Mouse (Mus musculus): ENCODE data around the gene S100a2. TPM values are rescaled to one million over a fixed set of nuclear protein-coding genes. Genes with fewer than 3 reads are reported as not detected.

The S100a2 gene
- 1 to 10 TPM in 1 of 3 experiments, not detected in 2; 2.6 TPM for polyA plus RNA-seq (2017; shearing (Covaris generic))

GRCm38 (mm10) chr3:90589947-90590346 lies at the start of gene S100a2:
TSS of gene S100a2 (plus strand) at chr3:90590247.
- no peak for ATAC-seq

- ATAC-seq = no peak
These were observed 49.1 kb upstream of the S100a2 start for GRCm38 (mm10) chr3:90540904-90541303.

- ATAC-seq = no peak
These were observed 40.2 kb upstream of the S100a2 start for GRCm38 (mm10) chr3:90549676-90550420.

- no peak for ATAC-seq
These were observed 39.6 kb upstream of the S100a2 start for GRCm38 (mm10) chr3:90550421-90550790.

GRCm38 (mm10) chr3:90552231-90552630 lies 37.8 kb upstream of the S100a2 start:
- ATAC-seq = no peak

DNA sequence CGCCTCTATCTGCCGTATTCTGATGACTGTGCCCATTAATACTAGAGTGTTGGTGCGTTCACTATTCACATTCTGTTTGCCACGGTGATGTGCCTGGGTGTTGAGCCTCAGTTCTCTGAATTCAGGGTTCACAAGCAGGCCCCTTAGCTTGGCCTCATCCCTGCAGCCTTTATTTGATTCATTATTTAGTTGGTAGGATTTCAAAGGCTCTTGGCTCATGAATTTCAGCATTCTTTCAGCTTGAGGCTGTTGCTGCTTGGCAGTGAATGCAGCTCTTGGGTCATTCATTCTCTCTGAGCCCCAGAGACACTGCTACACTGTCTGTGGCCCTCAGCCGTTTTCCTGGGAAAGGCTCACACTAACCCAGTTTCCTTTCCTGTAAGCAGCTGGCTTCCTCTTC lies 34.1 kb upstream of the S100a2 start:
- no peak for ATAC-seq

- ATAC-seq = no peak
These were observed 29.9 kb upstream of the S100a2 start, which contains the start of gene S100a3 for GRCm38 (mm10) chr3:90560008-90560628. TSS of gene S100a3 (plus strand) at chr3:90560578.

- no peak for ATAC-seq
These were observed 15.4 kb upstream of the S100a2 start for GRCm38 (mm10) chr3:90574691-90575090.

- ATAC-seq = no peak
These were observed 14.7 kb upstream of the S100a2 start for GRCm38 (mm10) chr3:90575320-90575719.

DNA sequence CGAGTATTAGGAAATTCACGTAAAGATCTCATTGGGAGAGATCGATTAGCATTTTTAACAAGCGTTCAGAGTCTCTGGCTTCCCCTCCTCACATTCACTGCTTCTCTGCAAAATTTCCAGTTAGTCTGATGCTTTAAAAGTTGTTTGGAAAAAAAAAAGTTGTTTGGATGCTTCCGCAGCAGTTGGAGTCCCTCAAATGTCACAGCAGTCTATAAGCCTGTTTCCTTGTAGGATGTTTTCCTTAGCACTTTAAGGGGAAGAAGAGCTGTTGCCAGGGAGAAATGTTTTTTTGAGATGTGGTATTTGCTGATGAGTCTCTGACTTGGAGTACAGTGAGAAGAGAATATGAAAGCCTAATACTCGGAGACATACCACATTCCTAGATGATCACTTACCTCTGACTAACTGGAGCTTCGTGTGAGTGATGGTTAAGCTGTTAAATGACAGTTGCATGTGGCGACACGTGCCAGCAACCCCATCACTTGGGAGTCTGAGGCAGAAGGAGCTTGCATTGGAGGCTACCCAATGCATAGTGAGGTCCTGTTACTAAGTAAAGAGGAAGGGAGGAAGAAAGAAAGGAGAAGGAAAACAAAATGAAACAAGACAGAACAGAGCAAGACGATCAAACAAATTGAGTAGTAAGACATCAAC lies 13.6 kb upstream of the S100a2 start:
- ATAC-seq = no peak

DNA sequence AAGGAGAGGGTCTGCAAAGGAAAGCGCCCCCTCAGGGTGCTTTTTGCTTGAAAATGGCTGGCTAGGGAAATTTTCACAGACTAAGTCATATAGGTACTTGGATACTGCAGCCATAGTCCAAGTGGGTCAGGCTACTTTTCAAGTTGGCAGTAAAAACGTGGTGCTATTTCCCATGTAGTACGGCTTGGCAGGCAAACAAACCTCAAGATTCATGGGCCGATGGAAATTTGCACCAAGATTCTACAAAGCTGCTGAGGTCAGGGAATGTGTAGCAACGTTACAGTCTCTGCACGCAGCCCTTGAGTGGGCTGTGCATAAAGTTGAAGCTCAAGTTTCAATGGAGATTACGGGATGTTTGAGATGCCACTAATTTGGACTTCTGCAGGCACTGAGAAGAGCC lies 10.6 kb upstream of the S100a2 start:
- no peak for ATAC-seq

- no peak for ATAC-seq
These were observed 8.9 kb upstream of the S100a2 start for GRCm38 (mm10) chr3:90581141-90581540.

DNA sequence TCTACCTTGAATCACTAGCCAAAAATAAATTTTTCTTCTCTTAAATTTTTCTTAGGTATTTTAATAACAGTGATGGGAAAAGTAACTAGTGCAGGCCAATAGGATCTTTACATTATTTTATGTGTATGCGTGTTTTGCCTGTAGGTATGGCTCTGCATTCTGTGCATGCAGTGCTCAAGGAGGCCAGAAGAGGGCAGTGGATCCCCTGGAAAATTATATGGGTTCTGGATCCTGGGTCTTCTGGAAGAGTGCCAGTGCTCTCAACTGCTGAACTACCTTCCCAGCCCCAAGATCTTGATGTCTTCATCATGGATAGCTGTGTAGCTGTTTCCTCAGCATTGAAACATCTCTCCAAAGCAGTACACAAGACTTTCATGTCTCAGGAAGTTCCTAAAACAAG lies 7.9 kb upstream of the S100a2 start:
- no peak for ATAC-seq

GRCm38 (mm10) chr3:90582556-90582955 lies 7.5 kb upstream of the S100a2 start:
- no peak for ATAC-seq

- ATAC-seq = no peak
These were observed 6.2 kb upstream of the S100a2 start for GRCm38 (mm10) chr3:90583893-90584292.

- ATAC-seq = peak; percentile 10
These were observed 4.5 kb upstream of the S100a2 start for GRCm38 (mm10) chr3:90585595-90585994.

DNA sequence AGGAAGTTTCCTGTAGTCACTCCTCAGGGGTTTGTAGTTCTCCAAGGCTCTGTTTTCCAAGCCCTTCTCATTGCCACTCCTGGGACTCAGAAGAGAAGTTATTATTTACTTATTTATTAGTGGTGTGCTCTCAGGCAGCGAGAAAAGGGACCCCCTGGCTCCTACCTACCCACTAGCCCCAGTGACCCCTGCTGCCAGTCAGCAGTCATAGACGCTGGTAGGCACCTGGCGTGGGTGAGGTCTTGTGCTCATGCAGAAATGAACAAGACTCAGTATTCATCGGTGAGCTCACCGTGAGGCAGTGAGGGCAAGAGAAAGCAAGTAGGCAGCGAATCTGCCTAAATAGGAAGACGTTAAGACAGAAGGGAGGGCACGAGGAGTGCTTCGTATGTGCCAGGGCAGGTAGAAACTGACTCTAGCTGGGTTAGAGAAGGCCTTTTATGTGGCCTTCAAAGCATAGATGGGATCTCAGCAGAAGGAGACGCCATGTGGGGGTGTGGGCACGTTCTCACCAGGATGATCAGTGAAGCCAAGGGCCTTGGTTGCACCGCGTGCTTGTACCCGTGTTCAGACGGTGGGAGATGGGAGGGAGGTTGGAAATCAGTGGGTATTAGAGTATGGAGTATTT lies 3.9 kb upstream of the S100a2 start:
- no peak for ATAC-seq

DNA sequence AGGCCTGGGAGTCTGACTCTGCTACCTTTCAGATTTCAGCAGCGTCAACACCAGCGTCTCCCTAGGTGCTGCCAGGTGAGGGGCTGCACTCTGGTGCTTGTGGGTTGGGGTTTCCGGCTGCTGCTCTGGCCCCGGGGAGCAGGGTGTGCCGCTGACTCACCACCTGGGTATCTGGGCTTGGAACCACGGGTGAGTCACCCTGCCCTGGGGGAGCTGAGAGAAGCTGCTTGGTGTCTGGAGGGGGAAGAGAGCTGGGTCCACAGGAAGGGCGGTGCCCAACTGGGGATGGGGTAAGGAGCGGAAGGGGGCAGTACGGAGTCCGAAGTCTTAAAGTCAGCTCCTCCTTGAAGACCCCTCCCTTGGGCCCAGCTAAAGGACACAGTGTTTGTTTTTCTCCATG lies 3.1 kb upstream of the S100a2 start:
- peak; percentile 85 for ATAC-seq

- peak; percentile 15 for ATAC-seq
These were observed 2.5 kb upstream of the S100a2 start for GRCm38 (mm10) chr3:90587361-90588101.

DNA sequence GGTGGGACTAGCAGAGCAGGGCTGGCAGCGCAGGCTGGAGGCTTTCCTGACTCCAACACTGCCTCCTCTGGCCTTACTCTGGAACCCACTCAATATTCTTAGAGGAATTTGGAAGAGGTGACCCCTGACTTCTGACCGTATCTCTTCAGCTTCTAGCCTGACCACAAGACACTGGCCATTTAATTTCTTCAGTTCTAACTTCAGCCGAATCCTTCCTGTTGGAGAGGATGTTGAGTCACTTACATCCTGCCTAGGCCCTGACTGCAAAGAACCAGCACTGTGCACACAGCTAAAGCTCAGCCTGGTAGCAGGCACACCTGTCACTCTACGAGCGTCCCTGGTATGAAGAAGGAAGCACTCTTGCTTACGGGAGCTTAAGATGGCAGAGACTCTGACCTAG lies 657 bp upstream of the S100a2 start:
- ATAC-seq = peak; percentile 62

GRCm38 (mm10) chr3:90594466-90594865 lies 4.4 kb downstream of the S100a2 start:
- no peak for ATAC-seq

DNA sequence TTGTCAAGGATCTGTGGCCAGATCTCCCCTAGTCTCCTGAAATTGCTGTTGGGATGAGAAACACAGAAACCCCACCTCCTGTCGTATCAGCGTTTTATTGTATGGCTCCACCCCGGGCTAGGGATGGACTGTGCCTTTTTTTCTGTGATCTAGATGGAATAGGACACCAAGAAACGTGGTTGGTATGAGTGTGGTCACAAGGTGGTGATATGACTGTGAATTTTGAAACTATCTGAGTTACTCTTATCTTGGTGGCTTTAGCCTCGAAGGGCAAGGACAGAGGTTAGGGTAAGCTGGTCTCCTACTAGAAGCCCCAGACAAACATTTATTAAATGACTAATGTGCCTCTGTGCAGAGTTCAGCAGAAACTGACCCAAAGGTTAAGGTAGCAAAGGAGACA lies 5.5 kb downstream of the S100a2 start:
- ATAC-seq = no peak

DNA sequence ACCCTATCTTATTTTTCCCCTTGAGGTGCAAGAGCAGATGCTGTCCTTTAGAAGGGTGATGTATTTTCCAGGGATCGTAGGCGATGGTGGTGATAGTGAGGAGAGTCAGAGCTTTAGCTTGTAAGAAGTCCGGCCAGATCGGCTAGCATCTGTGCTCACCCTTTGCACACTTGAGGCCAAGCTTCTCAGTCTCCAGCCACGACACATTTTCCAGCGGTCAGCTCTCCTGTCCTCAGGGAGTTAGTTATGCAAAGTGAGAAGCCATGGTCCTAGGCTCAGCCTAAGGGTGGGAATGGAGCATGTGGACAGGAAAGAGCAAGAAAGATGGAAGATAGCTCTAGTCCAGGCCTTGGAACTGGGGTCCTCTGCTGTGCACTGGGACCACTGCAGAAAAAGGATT lies 6.8 kb downstream of the S100a2 start:
- no peak for ATAC-seq

Data from inflammation-experienced regulatory T-cells, adult 6 months (primary cell).